Mouse (Mus musculus): ENCODE data around the gene Iqschfp.
A peak's percentile ranks its signal among the peaks of the same experiment; 100 is the strongest.

The Iqschfp gene

DNA sequence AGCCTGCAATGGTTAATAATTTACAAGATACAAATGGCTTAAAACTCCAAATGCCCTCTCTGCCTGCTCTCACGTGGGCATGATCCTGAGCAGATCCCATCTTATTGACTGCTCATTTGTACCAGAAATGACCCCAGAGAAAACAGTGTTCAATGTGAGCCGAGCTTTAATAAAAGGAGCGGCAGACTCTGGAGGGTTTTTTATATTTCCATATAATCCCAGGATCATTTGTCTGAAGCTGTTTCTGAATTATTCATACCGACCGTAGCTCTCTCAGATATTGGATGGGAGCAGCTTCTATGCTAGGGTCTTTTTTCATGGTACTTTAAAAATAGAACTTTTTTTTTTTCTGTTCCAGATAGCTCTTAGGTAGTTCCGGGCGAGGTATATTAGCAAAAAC, 67.6 kb downstream of the Iqschfp start:
- no peak for DNase-seq

DNA sequence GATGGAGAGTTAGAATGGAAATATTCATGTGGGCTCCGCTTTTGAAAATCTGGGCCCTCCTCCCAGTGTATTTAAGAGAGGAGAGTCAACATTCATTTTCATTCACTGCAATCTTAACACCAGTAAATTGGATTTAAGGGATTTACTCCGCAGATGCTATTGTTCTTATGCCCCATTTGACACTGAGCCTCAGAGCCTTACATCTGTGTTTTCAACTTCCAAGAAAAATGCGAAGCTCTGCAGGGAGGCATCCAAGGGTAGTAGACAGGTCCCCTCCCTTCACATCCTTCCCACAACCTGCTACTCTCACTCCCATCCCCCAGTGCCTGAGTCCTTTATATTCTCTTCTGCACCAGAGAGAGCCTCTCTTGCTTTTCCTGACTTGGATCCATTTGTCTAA, 68.1 kb downstream of the Iqschfp start:
- no peak for DNase-seq

DNA sequence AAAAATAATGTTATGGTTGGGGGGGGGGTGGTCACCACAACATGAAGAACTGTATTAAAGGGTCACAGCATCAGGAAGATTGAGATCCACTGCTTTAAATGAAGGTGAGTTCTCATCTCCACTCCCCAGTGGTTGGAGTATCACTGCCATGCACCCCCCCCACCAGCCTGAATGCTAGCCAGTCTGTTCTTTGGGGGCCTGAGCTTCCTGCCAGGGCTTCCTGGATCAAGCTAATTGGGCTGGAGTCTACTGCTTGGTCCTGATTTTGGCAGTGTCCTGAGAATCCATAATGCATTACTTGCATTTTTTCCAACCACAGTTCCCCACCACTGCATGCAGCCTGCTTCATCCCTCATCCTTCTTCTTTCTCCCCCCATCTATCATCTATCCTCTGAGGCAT, 68.7 kb downstream of the Iqschfp start:
- peak; percentile 38 to 44 for DNase-seq

DNA sequence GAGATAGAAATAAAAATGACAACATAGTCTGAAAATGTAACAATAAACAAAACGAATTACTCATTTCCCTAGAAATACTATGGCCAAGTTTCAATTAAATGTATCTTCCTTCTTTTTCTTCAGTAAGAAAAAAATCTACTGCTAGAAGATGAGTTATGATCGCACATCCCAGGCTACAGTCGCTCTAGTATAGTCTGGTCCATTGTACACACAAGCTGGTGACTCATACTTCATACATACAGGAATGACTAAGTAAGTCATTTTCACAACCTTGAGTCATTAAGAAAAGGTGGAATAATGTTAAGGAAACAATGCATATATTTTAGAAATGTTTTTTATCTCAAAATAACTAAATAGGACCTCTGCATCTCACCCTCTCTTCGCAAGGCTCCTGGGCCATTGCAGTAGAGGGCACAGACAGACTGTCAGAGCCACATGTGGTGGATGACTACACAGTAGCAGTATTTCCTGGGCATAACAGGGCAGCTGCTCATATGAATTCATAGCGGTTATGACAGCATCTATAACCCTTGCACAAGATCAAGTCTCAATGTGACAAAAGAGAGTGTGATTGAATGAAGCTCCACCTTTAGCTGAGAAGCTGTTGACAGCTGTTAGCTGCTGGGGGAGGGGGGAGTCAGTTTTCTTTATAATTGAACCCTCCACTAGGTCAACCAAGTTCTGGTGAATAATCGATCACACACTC, 70.1 kb downstream of the Iqschfp start:
- no peak for DNase-seq

DNA sequence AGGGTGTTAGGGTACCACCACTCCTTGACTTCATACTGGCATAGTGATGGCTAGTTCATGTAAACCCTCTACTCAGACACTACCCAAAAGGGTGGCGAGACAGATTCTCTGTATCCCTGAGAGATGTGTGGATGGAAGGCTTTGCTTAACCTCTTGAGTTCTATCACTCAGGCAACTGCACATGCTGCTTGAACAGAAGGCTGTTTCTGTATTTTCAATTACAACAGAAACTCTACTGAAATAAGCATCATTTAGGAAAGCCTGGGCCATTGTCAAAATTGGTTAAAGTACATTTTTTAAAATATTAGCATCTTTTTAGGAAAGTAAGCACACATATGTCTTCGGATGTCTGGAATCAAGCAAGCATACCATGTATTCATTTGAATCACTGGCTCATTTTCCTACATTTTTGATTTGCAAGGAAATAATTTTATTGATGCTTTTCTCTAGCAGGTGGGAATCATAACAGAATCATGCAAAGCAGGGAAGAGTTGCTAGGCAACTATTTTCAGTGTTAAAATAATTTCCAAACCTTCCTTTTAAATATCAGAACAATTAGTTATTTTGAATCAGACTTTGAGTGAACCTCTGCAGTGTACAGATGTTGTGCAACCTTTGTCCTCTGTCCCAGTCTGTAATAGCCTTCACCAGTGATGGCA, 82.4 kb downstream of the Iqschfp start:
- DNase-seq: no peak

DNA sequence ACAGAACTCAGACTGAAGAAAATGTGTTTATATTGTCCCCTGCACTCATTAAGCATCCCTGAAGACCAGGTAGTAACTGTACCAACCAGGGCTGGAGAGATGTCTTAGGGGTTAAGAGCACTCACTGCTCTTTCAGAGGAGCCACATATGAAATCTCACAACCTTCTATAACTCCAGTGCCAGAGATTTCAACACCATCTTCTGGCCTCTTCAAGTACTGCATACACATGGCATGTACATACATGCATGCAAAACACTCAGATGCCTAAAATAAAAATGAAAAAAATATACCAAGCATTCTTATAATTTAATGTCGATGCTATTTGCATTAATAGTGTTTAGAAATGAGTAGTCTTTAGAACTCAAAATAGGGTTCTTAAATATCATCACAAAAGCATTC, 88.0 kb downstream of the Iqschfp start:
- peak in 1 of 2 experiments; percentile 11 for DNase-seq

DNA sequence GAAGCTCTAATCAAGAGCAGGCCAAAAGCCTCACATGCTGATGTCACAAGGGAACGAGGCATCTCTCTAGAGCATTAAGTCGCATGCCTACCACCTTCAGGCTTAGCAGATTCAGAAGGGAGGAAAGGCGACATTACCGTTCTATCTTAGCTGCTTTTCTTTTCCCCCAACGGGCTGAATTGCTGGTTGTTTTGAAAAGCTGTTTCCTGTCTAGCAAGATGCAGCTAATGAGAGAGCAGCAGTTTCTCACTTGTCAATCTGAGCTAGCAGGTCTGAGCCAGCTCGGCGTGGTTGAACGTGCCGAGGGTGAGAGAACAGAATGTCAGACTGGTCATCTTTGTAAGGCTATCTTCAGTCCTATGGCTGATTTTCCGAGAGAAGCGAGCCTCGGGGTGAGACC, 91.3 kb downstream of the Iqschfp start:
- DNase-seq: no peak

DNA sequence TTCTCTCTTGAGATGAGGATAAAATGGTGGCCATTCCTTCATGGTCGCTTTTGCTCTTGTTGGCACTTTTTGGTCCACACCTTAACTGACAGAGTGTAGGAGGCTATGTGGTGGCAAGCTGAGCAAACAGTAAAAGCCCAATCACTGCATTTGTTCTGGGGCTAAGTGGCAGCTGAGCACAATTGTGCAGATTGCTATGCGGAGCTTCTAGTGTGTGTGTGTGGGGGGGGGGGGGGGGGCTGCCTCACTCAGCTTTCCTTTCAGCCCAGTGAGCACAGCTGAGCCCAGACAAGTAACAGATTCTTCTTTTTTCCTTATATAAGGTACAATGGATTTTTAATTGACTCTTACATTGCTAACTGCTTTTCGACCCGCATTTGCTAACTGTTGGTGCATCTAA, 110.4 kb downstream of the Iqschfp start:
- DNase-seq: no peak

DNA sequence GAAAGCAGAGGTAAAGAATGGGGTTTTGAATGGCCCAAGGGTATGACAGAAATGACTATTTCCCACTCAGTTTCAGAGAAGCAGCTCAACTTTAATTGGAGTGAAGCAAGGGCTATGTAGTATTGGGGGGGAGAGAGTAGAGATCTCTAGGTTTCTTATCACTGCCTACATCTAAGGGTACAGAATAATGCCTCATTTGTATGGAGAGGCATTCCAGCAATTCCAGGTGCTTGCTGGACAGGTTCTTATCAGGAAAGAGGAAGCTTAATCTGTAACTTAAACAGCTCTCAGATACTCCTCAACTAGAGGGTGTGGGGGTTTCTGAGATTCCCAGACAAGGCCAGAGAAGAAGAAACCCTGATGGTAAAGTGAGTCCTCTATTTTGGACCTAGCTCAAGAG, 120.3 kb downstream of the Iqschfp start:
- DNase-seq: no peak

DNA sequence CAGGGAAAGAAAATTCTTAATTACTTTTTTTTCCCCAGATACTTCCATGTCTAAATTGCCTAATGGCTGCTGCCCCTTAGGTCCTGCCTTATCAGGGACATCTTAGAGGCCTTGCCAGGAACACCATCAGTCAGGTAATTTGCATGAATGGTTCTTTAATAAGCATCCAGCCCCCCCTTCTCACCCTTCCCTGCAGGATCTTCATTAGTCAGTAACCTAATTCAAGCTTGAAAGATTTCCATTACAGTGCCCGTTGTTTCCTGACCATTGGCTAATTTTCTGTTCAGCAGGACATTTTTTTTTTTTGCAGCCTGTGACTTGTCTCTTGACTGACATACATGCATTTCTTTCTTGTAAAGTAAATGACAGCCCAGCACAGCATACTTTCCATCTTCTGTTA, 123.8 kb downstream of the Iqschfp start:
- DNase-seq: peak; percentile 7 to 24

DNA sequence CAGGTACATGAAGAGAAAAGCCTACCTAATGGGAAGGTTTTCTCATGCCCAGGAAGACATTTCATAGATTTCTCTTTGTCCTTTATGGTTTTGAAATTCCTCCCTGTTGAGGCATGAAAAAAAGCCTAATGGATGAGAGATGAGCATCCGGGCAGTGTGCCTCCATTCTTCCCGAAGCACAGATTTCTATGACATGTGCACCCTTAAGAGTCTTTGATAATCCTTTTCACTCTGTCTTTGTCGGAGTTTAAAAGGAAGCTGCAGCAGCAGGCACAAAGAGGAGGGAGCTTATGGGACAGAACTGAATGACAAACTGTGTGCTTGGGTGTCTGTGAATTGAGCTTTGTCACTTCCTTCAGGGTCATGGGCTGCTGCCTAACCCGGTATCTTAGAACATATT, 127.4 kb downstream of the Iqschfp start:
- DNase-seq: no peak

DNA sequence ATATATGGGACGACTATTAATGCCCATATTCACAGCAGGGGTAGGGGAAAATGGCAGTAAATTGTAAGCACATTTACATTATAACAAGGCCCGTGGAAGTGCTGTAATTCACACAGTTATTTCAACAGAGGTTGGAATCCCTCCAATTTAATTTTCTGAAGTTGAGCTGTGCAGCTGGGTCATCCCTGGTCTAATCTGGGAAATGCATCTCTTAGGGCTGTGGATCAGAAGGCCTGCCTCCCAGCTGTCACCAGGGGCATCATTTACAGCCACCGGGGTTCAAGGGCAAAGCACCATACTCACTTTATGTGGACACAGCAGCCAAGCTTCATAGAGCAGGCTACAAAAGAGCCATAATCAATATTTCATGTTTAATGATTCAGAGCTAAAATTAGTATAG, 144.1 kb downstream of the Iqschfp start:
- DNase-seq: no peak

DNA sequence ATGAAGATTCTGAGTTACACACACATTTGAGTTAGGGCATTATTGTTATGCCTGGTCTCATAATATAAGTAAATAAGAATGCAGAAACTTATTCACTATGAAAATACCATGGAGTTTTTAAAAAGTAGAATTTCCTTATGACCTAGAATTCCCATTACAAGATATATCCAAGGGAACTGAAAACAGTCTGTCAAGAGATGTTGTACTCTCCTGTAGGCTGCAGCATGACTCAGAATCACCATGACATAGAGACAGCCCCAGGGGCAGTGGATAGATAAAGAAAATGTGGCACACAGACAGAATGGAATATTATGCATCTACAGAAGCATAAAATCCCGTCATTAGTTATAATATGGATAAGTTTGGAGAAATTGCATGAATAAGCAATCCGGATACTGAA, 150.9 kb downstream of the Iqschfp start:
- DNase-seq: no peak

DNA sequence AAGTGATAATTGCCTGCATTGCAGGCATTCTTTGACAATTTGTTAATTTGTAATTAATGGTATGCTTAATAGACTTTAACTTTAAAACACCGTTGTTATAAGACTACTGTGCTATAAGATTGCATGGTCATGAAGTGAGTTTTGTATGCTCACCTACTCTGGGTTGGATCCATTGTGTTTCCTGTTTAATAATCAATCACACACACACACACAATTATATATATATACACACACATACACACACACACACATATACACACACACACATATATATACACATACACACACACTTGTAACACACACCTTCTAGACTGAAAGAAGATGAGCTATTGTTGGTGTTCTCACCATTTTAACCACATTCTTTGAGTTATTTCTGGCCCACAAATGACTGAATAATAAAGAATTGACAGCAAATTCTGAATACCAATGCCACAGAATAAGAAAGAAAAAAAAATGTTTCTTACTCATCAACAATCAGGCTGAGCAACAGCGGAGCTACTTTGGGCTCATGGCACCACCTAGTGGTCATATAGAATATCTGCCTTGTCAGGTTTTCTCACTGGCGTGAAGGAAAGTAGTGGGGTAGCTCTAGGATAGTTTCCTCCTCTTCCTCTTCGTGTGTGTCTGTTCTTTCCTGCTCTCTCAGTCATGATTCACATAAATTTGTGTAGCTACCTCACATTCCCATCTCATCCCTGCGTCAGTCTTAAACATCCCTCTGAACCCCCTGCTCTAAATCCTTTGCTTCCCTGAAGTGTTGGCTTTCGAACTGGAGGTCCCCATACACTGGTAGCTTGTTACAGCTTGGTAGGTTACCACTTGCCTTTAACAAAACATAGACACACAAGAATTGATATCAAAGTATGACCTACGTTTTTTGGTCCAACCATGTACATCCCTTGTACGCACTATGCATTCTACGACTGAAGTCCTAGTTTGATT, 153.7 kb downstream of the Iqschfp start:
- peak; percentile 66 to 71 for DNase-seq

DNA sequence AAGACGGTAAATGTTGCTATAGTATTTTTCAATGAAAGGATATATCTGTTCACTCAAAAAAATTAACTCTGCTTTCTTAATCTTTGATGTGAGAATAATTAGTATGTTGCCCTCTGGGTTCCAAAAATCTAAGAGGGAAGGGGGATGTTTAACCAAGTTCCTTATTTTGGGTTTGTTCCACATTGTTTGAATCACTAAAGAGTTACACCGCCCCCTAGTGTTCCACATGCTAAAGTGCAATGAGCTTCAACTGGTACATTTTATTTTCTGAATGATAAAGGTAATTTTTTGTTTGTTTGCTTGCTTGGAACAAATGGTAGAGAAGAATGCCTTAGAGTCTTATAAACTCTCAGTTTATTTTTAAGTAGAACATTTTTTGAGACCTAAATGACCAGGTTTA, 161.5 kb downstream of the Iqschfp start:
- peak; percentile 56 to 61 for DNase-seq

DNA sequence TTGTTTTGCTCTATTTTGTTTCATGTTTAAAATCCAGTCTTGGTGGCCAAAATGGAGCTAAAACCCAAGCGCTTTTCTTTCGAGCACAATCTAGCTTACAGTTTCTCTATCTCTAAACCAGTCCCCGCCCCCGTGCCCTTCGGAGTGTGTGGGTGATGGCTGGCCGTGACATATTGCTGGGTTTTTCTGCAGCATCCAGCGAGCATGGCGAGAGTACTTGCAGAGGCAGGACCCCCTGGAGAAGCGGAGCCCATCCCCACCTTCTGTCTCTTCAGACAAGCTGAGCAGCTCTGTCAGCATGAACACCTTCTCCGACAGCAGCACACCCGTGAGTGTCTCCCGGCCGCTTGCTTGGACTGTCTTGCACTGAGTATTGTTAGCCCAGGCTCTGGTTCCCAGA, 163.0 kb downstream of the Iqschfp start:
- no peak for DNase-seq

DNA sequence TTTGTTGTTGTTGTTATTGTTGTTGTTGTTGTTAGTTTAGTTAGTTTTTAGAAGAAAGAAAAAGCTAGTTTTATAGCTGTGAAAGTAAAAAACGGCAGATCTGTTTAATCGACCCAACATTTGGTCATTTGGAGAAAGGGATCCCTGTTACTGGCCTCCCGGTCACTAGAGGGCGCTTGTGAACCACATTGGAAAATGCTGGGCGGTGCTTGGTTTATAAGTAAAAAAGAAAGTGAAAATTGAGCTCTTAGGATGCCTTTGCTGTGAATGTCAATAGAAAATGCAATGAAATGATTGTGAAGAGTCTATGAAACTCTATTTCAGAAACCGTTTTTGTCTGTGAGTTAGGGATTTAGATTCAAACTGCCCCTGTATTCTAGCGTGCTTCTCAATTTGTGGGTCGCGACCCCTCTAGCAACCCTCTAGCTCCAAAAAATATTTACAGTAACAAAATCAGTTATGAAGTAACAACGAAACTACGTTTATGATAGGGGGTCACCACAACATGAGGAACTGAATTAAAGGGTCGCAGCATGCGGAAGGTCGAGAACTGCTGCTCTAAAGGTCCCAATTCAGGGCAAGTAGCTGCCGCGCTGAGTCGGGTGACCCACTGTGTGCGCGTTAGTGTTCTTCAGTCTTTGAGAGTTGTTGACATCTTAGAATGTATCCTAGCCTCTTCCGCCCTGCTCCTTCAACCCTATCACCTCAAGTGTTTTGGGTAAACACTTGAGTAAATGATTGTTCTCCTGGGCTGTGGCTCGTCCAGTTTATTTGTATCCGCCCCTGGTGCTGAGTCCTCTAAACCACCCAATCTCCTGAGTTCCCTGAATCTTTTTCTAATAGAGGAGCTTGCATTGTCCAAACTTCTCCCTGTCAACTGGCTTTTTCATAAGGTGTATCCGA, 164.6 kb downstream of the Iqschfp start:
- DNase-seq: peak; percentile 84 to 91

DNA sequence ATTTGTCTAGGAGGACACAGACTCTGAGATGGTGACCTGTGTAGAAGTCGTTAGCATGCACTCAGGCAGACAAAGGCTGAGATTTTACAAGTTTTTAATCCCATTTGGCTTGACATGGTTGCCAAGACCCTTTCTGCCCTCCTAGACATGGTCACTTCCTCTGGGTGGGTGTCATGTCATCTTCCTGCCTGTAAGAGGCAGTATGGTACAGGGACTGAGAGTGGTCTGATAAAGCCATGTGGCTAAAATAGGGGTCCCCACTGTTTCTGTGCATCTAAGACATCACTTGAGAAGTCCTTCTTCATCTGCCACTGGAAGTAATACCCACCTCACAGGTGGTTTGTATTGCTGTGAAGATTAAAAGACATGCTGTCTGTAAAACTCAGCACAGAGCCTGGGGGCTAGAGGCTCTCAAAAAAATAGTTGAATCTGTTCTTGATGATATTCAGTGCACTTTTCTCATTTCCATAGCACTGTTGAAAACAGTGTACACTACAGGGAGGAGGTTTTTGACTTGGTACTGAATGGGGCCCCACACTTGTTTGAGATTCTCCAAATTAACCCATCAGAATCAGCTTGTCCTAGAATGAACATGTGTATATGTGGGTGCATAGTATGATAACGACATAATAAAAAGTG, 167.2 kb downstream of the Iqschfp start:
- DNase-seq: peak; percentile 73 to 75

DNA sequence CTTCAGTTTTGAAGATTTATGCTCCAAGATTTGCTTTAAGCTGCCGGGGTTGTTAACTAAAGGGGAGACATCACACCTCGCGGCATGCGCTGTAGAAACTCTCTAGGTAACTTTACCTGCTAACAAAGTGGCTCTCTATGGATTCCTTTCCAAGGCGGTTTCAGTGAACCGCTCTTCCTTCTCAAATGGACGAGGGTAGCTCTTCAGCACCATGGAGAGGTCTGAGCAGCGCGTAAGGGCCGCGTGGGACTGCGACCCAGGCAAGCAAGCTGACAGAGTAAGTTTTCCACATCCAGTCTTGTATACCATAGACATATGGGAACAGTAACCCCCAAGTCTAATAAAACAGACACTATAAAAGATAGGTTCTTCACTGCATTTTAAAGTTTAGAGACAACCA, 172.7 kb downstream of the Iqschfp start, which contains the start of gene Schip1:
Schip1 (plus strand) TSS at position 72 of the 400 bp plus-strand sequence.
- no peak for DNase-seq

DNA sequence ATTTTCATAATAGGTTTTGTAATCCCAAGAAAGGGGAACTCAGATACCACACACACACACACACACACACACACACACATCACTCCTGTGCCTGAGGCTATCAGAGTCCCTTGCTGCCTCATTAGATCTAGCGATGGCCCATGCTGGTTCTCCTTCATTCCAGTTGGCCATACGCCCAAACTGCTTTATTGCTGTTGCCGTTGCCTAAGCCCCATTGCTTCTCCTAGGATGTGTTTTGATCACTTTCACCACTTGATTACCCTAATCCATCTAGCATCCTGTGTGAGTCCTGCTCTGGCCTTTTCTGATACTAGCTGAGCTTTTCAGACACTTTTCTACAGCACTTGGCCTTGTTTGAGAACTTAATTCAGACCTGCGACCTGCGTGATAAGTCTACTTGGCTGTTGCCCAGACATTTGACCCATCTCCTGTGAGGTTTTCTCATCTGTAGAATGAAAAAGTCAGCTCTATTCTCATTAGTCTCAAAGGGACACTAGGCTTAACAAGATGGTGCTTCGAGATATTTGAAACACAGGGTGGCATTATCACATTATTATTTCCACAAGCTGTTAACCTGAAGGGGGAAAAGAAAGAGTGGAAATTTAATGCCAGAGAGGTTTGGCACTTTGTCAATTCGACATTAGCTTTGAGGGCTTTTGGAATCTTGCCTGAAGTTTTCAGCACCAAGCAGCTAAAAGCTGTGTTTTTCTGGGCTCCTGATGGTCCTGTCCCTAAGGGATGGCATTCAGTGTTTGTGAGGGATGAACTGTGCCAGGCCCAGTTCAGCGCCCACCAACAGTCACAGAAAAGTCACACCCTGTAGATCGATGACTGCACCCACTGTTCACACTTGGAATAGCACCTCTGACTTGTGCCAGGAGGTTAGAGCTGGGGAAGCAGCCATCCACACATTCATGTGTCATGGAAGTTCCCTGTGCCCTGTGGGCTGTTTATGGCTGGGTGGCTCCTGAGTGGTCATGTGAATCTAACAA, 179.7 kb downstream of the Iqschfp start:
- peak; percentile 66 to 79 for DNase-seq

DNA sequence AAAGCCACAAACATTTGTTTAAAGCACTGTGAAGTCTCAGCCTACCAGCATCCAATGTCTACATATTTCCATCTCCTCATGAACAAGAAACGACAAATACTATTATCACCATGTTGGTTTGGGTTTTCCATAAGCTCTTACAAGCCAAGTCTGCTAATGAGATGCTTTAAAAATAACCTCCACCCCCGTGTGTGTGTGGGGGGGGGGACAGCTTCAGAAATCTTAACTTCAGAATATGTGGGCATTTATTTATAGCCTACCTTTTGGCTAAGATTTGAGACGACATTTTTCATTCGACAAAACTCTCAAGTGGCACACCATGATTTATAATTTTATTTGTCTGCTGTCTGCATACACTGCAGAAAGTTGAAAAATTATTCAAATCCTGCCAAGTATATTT, 185.4 kb downstream of the Iqschfp start:
- DNase-seq: no peak
